8 mouse cellular contexts compared by ENCODE assay signal in genomic region chr1:91249564-91250414, GRCm38 (mm10). TPM values are rescaled to one million over a fixed set of nuclear protein-coding genes. Genes with fewer than 3 reads are reported as not detected.
A peak's percentile ranks its signal among the peaks of the same experiment; 100 is the strongest.
DNase-seq lines count a peak whose midpoint lies in the region; ATAC-seq and TF ChIP-seq lines count a peak whose summit lies in the region.

Gene Ube2f (plus strand): TSS chr1:91250304.

- TF ChIP-seq CTCF in lung, postnatal 0 days (IDR thresholded peaks at IDR 0.05) = peak; percentile 65

- ATAC-seq in frontal cortex, adult (ENCODE audit: low TSS enrichment) = peak; percentile 98
- peak; percentile 99 for ATAC-seq in lung, postnatal 0 days

- peaks cover 4% of the 10 kb centered on the region; the same call in 1 of the 2 replicates for H3K36me3 ChIP-seq in hindbrain, embryonic 10.5 days
- H3K36me3 ChIP-seq in lung, postnatal 0 days (ENCODE audit: insufficient read depth, low read length) = no peaks in the 10 kb centered on the region

- H3K27ac ChIP-seq in hindbrain, embryonic 10.5 days = peak within 1 kb of the TSS; percentile 93
- H3K27ac ChIP-seq in lung, postnatal 0 days (ENCODE audit: low read length) = peak within 1 kb of the TSS; percentile 94

- peak within 1 kb of the TSS; percentile 99 for H3K4me3 ChIP-seq in hindbrain, embryonic 10.5 days
- H3K4me3 ChIP-seq in lung, postnatal 0 days (ENCODE audit: low read depth, low read length) = peak within 1 kb of the TSS; percentile 97

- peaks cover 28% of the 10 kb centered on the region for H3K4me1 ChIP-seq in hindbrain, embryonic 10.5 days (replicated peaks)
- peaks cover 13% of the 10 kb centered on the region for H3K4me1 ChIP-seq in lung, postnatal 0 days (ENCODE audit: insufficient read depth, low read depth, low read length)

- H3K9ac ChIP-seq in lung, postnatal 0 days (replicated peaks; ENCODE audit: low read depth) = peak within 1 kb of the TSS; percentile 95

- peak; percentile 85 for TF ChIP-seq EP300 in lung, postnatal 0 days (IDR thresholded peaks at IDR 0.05)

- peak; percentile 98 for DNase-seq in MN1 (ENCODE audit: low spot score)
- peak; percentile 98 for DNase-seq in cerebellum, adult 9-10 months
- peak; percentile 95 for DNase-seq in hindbrain, embryonic 10.5 days (ENCODE audit: low spot score)
- DNase-seq in layer of hippocampus, adult 9-11 months = peak; percentile 98
- peak; percentile 99 for DNase-seq in lung, postnatal 0 days (ENCODE audit: low spot score)
- DNase-seq in ovary, postnatal 14 days (ENCODE audit: low spot score) = peak; percentile 78
- peak; percentile 87 for DNase-seq in thymus, postnatal 14 days

- no peaks in the 10 kb centered on the region for H3K9me3 ChIP-seq in hindbrain, embryonic 10.5 days
- H3K9me3 ChIP-seq in lung, postnatal 0 days (ENCODE audit: low read length) = no peaks in the 10 kb centered on the region

- under 1% methylated on average over 43 of the region's 43 CpGs for WGBS in hindbrain, embryonic 10.5 days
- under 1% methylated on average over 41 of the region's 43 CpGs for WGBS in lung, postnatal 0 days

- no peaks in the 10 kb centered on the region for H3K27me3 ChIP-seq in hindbrain, embryonic 10.5 days (ENCODE audit: insufficient read depth, poor library complexity, severe bottlenecking)
- no peaks in the 10 kb centered on the region for H3K27me3 ChIP-seq in lung, postnatal 0 days (replicated peaks; ENCODE audit: insufficient read depth, low read length)

- H3K4me2 ChIP-seq in lung, postnatal 0 days (replicated peaks; ENCODE audit: low read depth, low read length) = peak within 1 kb of the TSS; percentile 88

RNA-seq across cellular contexts. Expression of gene Ube2f, which starts in this region (rescaled TPM):
- 86.2 and 87.1 TPM in 2 replicates for polyA plus RNA-seq in hindbrain, embryonic 10.5 days (2016; fragmentation: Nextera tagmentation; extraction: Ambion mirVana)
- polyA plus RNA-seq in lung, postnatal 0 days (2015; fragmentation: Nextera tagmentation; extraction: Ambion mirVana) = 55.5 and 58.3 TPM in 2 replicates

Comparison
In these comparisons a context has a peak if more than half of its experiments do, and no peak if none do; other contexts are left out.
1. Peak in every context shown above with its lines: DNase-seq, ATAC-seq, H3K4me3 ChIP-seq and H3K27ac ChIP-seq.